Mouse (Mus musculus): ENCODE measurements at regions not wholly inside any gene's neighbourhood (a gene's known extent, or its start where the extent isn't known, plus 50 kb on each side); places are given as distances from the start of the nearest gene placed in this dataset.
"Not testable (repeated sequence)": the region's sequence is repeated elsewhere in the genome, so short reads cannot be mapped to it uniquely, and the experiment has no call there.

DNA sequence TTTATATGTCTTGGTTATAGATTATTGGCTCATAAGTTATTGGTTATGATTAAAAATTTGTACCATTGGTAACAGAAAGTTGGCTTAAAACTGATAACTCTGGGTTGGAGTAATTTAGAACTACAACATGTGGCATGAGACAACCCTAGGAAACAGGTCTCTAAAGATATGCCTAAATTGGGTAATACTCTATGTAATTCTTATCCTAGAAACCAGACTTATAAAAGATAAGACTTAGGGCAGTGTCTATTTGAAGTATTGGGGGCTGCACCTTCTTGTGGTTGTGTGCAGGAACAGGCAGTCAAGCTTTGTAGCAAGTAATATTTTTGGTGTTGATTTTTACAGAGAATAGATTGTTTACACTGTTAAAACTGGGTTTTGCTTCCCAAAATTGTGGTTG, 89.7 kb upstream of the Plcl2 start:
- not testable (repeated sequence) for H3K9me3 ChIP-seq (replicated peaks); H3K4me1 ChIP-seq (replicated peaks); H3K27me3 ChIP-seq (replicated peaks); H3K36me3 ChIP-seq; H3K4me3 ChIP-seq; H3K27ac ChIP-seq (ENCODE audit: poor library complexity, severe bottlenecking); ATAC-seq (ENCODE audit: insufficient number of reproducible peaks, low FRiP score); H3K4me2 ChIP-seq; H3K9ac ChIP-seq

DNA sequence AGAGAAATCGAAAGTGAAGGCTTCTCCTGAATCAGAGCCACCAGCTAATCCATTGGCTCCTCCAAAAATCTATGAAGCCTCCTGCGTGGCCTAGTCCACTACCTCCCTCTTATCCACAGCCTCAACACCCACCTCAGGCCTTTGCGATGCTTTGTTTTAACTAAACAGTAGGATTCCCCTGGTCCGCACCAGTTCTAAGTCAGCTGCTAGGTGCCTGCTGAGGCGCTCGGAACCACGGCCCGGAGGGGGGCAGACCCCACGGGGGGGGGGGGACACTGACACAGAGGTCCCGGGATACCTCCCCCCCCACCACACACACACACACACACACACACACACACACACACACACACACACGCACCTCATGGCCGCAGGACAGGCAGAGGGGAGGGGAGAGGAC, 89.2 kb upstream of the Plcl2 start:
- 85% methylated on average over 9 of the region's 12 CpGs for WGBS

DNA sequence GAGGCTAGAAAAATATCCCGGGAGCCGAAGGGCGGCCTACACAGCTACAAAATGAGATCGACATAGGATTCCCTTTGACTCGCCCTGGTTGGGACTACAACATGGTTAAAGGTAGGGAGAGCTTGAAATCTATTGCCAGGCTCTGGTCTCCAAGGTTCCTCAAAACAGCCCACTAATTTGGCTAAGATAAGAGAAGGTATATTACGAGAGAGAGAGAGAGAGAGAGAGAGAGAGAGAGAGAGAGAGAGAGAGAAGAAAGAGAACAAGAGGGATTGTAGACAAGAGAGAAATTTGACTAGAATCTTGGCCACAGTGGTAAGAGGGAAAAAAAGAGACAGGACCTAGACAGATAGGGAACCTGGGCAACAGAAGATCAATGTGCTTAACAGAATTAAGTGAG, 88.5 kb upstream of the Plcl2 start:
- H3K9me3 ChIP-seq (replicated peaks), result peaks cover 9% of the 10 kb centered on the region
- no peak overlapping the region for H3K4me2 ChIP-seq
- no peaks in the 10 kb centered on the region for H3K27me3 ChIP-seq (replicated peaks)
- 86% methylated on average over 6 of the region's 6 CpGs for WGBS
- H3K27ac ChIP-seq (ENCODE audit: poor library complexity, severe bottlenecking), result no peak overlapping the region
- no peaks in the 10 kb centered on the region for H3K36me3 ChIP-seq
- no peaks in the 10 kb centered on the region for H3K4me1 ChIP-seq (replicated peaks)
- ATAC-seq (ENCODE audit: insufficient number of reproducible peaks, low FRiP score), result no peak
- no peak overlapping the region for H3K4me3 ChIP-seq
- no peak overlapping the region for H3K9ac ChIP-seq

More for the DNA sequence above, 89.2 kb upstream of the Plcl2 start:
- no peaks in the 10 kb centered on the region for H3K36me3 ChIP-seq
- no peaks in the 10 kb centered on the region for H3K4me1 ChIP-seq (replicated peaks)
- H3K4me2 ChIP-seq, result no peak overlapping the region
- no peak overlapping the region for H3K4me3 ChIP-seq
- no peaks in the 10 kb centered on the region for H3K27me3 ChIP-seq (replicated peaks)
- H3K27ac ChIP-seq (ENCODE audit: poor library complexity, severe bottlenecking), result no peak overlapping the region
- H3K9me3 ChIP-seq (replicated peaks), result peaks cover 9% of the 10 kb centered on the region
- ATAC-seq (ENCODE audit: insufficient number of reproducible peaks, low FRiP score), result peak; percentile 95
- H3K9ac ChIP-seq, result no peak overlapping the region

DNA sequence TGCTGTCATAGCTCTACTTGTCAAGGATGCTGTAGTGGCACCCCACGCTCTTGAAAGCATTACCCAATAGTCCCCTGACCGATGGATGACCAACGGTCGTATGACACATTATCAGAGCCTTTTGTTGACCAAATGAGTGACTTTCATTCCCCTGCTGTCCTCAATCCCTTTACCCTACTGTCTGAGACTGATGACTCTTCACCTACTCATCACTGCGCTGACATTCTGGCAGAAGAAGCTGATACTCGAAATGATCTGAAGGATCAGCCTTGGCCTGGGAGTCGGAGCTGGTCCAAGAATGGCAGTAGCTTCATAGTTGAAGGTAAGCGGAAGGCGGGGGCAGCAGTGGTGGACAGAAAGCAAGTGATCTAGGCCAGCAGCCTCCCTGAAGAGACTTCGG, 87.7 kb upstream of the Plcl2 start:
- no peak overlapping the region for H3K27ac ChIP-seq (ENCODE audit: poor library complexity, severe bottlenecking)
- no peaks in the 10 kb centered on the region for H3K36me3 ChIP-seq
- H3K4me1 ChIP-seq (replicated peaks), result no peaks in the 10 kb centered on the region
- no peaks in the 10 kb centered on the region for H3K27me3 ChIP-seq (replicated peaks)
- H3K9ac ChIP-seq, result no peak overlapping the region
- no peak overlapping the region for H3K4me2 ChIP-seq
- ATAC-seq (ENCODE audit: insufficient number of reproducible peaks, low FRiP score), result no peak
- H3K4me3 ChIP-seq, result no peak overlapping the region
- 87% methylated on average over 10 of the region's 10 CpGs for WGBS
- H3K9me3 ChIP-seq (replicated peaks), result peaks cover 9% of the 10 kb centered on the region

DNA sequence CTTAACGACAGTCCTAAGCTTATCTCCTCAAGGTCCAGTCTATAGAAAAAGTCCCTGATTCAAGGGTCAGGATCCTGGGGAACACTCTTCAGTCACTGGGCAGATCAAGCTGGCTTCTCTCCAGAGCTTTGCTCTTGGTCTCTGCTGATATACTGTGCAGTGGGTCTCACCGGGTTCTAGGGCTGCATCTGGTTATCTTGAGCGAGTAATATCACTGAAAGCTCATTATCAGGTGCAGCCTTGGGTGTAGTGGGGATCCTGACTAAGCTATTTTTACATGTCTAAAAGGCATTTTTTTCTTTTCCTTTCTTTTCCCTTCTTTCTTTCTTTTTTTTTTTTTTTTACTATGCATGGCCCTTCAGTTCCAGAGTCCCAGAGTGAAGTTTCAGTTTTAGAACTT, 84.1 kb upstream of the Plcl2 start:
- ATAC-seq (ENCODE audit: insufficient number of reproducible peaks, low FRiP score), result peak; percentile 79; the same call in 1 of the 2 replicates
- H3K4me1 ChIP-seq (replicated peaks), result no peaks in the 10 kb centered on the region; the same call in 1 of the 2 replicates
- no peak overlapping the region for H3K9ac ChIP-seq
- H3K4me3 ChIP-seq, result no peak overlapping the region
- peaks cover 3% of the 10 kb centered on the region; the same call in 1 of the 2 replicates for H3K9me3 ChIP-seq (replicated peaks)
- no peaks in the 10 kb centered on the region for H3K36me3 ChIP-seq
- no peaks in the 10 kb centered on the region for H3K27me3 ChIP-seq (replicated peaks)
- no peak overlapping the region for H3K4me2 ChIP-seq
- 33% methylated on average over 3 of the region's 3 CpGs for WGBS
- H3K27ac ChIP-seq (ENCODE audit: poor library complexity, severe bottlenecking), result no peak overlapping the region

DNA sequence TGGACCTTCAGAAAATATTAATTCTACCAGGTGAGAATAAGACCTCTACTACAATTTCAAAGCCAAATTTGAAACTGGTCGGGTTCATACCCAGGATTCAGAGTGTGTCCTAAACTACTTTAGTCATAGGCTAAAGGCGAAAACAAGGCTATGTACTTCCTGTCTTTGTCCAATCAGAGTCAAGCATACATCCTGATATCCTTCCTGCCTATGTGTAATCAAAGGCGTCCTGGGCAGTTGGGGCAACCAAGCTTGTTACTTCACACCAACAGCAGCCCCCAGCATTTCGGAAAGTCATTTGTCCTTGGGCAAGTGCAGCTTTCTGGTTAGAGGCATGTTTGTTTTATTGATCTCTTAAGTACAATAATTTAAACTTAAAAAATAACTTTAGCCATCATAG, 83.7 kb upstream of the Plcl2 start:
- no peaks in the 10 kb centered on the region for H3K36me3 ChIP-seq
- H3K4me3 ChIP-seq, result no peak overlapping the region
- H3K4me2 ChIP-seq, result no peak overlapping the region
- H3K27ac ChIP-seq (ENCODE audit: poor library complexity, severe bottlenecking), result no peak overlapping the region
- H3K4me1 ChIP-seq (replicated peaks), result no peaks in the 10 kb centered on the region; the same call in 1 of the 2 replicates
- no peaks in the 10 kb centered on the region for H3K27me3 ChIP-seq (replicated peaks)
- peaks cover 3% of the 10 kb centered on the region; the same call in 1 of the 2 replicates for H3K9me3 ChIP-seq (replicated peaks)
- WGBS, result 68% methylated on average over 4 of the region's 4 CpGs
- no peak for ATAC-seq (ENCODE audit: insufficient number of reproducible peaks, low FRiP score)
- no peak overlapping the region for H3K9ac ChIP-seq

DNA sequence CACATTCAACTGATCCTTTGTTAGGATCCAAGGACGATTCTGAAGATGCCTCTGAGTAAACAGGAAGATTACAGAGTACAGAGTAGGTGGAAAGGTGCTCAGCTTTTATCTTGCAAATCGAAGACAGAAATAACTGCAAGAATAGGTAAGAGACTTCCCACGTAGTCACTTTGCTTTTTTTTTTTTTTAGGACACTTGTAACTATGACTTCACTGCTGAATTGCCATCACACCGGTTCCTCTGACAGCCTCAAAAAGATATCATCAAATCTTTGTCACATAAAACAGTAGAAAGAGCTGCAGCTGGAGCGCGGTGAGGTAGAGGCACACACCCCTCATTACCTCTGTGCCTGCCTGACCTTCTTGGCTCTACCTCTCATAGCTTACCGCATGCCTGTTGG, 83.1 kb upstream of the Plcl2 start:
- H3K27ac ChIP-seq (ENCODE audit: poor library complexity, severe bottlenecking), result no peak overlapping the region
- WGBS, result 76% methylated on average over 7 of the region's 7 CpGs
- no peaks in the 10 kb centered on the region for H3K36me3 ChIP-seq
- no peaks in the 10 kb centered on the region for H3K27me3 ChIP-seq (replicated peaks)
- no peak overlapping the region for H3K4me2 ChIP-seq
- no peak for ATAC-seq (ENCODE audit: insufficient number of reproducible peaks, low FRiP score)
- peaks cover 3% of the 10 kb centered on the region; the same call in 1 of the 2 replicates for H3K9me3 ChIP-seq (replicated peaks)
- no peaks in the 10 kb centered on the region; the same call in 1 of the 2 replicates for H3K4me1 ChIP-seq (replicated peaks)
- no peak overlapping the region for H3K4me3 ChIP-seq
- no peak overlapping the region for H3K9ac ChIP-seq

DNA sequence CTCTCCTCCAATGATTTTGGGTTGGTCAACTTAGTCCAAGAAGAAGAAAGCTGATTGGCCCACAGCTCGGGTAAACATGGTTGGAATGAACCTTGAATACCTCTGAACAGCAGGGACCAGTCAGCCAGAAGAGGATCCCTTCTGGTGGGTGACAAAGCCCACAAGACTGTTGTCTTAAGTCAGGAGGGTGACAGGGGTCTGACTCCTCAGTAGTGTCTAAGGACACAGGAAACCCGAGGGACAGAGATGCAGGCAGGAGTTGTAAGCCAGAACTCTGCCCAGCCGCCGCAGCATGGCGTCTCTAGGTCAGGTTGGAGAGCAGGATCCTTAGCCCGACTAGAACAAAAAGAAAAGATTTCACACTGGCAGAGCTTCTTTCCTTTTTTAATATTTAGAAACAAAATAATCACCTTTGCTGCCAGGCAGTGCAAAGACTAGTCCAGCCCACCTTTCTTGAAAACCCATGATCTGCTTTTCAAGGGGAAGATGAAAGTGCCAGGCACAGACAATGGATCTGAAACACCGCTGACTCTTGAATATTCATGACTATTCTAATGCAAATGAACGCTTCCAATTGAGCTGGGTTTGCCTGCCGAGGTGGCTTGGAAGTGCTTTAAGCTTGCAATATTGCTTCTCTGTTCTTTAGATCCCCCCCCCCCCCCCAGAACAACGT, 81.7 kb upstream of the Plcl2 start:
- Histone ChIP-seq H3K9ac (no peak overlapping the region), H3K27ac (ENCODE audit: poor library complexity, severe bottlenecking) (no peak overlapping the region), H3K36me3 (no peaks in the 10 kb centered on the region), H3K4me3 (no peak overlapping the region), H3K4me2 (peak overlapping the region; percentile 31; the same call in 1 of the 2 replicates), H3K9me3 (replicated peaks) (peaks cover 3% of the 10 kb centered on the region; the same call in 1 of the 2 replicates), H3K27me3 (replicated peaks) (no peaks in the 10 kb centered on the region), H3K4me1 (replicated peaks) (no peaks in the 10 kb centered on the region; the same call in 1 of the 2 replicates)
- ATAC-seq (ENCODE audit: insufficient number of reproducible peaks, low FRiP score), result no peak
- 36% methylated on average over 10 of the region's 10 CpGs for WGBS

DNA sequence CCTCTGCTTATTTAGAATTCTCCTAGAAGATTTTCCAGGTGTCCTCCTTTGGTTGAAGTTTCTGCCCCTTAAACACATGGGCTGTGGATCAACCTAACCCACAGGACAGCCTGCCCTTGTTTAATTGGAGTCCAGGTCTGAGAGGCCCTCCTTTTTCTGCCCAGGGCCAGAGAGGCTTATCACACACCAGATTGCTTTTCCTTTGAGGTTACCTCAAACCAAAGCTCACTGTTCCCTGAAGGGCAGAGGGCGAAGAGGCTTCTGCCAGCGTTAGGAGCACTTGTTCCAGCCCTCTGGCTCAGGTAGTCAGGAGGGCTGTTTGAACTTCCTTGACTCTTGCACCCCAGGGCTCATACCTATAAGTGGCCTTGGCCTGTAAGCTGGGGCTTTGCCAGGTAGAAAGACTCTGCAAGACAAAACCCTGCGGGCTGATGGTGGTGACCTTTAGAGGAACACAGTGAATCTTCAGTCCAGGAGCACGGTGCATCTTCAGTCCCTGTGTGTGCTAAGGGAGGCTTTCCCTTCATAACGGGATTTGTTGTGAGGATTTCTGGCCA, 81.1 kb upstream of the Plcl2 start:
- ATAC-seq (ENCODE audit: insufficient number of reproducible peaks, low FRiP score), result no peak
- Histone ChIP-seq H3K4me3 (no peak overlapping the region), H3K27me3 (replicated peaks) (no peaks in the 10 kb centered on the region), H3K9ac (no peak overlapping the region), H3K4me1 (replicated peaks) (no peaks in the 10 kb centered on the region; the same call in 1 of the 2 replicates), H3K27ac (ENCODE audit: poor library complexity, severe bottlenecking) (no peak overlapping the region), H3K9me3 (replicated peaks) (peaks cover 3% of the 10 kb centered on the region; the same call in 1 of the 2 replicates), H3K4me2 (peak overlapping the region; percentile 31; the same call in 1 of the 2 replicates), H3K36me3 (no peaks in the 10 kb centered on the region)
- 64% methylated on average over 5 of the region's 5 CpGs for WGBS

DNA sequence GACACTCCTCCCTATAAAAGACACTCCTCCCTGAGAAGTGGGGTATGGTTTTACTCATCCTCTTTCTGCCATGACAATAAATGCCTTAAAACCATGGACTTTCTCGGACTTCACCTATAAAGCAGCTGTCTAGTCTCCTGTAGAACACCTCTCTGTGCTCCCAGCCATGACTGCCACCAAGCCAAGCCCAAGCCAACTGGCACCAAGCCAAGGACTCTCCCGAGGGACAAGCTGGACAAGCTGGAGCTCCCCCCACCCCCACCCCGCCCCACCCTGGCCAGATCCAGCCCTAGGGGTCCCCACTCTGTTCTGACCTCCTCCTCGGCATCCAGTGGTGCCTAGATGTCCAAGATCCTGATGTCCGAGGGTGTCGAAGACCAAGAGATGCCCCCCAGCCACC, 76.6 kb upstream of the Plcl2 start:
- Histone ChIP-seq H3K4me1 (replicated peaks) (no peaks in the 10 kb centered on the region; the same call in 1 of the 2 replicates), H3K9ac (no peak overlapping the region), H3K27ac (ENCODE audit: poor library complexity, severe bottlenecking) (no peak overlapping the region), H3K27me3 (replicated peaks) (no peaks in the 10 kb centered on the region), H3K36me3 (no peaks in the 10 kb centered on the region), H3K9me3 (replicated peaks) (no peaks in the 10 kb centered on the region), H3K4me2 (no peak overlapping the region), H3K4me3 (no peak overlapping the region)
- ATAC-seq (ENCODE audit: insufficient number of reproducible peaks, low FRiP score), result no peak
- 72% methylated on average over 6 of the region's 6 CpGs for WGBS

DNA sequence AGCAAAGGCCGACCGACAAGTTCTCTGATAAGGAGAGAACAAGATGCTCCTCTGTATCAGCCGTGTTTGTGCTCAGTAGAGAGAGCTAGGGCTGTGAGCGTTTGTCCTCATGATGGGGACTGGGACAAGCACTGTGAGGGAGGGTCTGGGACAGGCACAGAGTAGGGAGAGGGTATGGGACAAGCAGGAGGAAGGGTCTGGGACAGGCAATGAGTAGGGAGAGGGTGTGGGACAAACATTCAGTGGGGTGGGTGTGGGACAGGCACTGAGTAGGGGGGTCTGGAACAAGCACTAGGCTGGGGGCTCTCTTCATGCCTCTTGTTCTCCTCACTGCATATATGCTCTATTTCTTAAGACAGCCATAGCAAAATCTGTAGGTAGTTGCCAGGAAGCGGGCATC, 70.2 kb upstream of the Plcl2 start:
- Histone ChIP-seq H3K27ac (ENCODE audit: poor library complexity, severe bottlenecking) (no peak overlapping the region), H3K36me3 (no peaks in the 10 kb centered on the region), H3K4me2 (no peak overlapping the region), H3K27me3 (replicated peaks) (no peaks in the 10 kb centered on the region), H3K9me3 (replicated peaks) (no peaks in the 10 kb centered on the region), H3K4me1 (replicated peaks) (no peaks in the 10 kb centered on the region), H3K9ac (no peak overlapping the region), H3K4me3 (no peak overlapping the region)
- ATAC-seq (ENCODE audit: insufficient number of reproducible peaks, low FRiP score), result no peak
- WGBS, result 59% methylated on average over 5 of the region's 5 CpGs

DNA sequence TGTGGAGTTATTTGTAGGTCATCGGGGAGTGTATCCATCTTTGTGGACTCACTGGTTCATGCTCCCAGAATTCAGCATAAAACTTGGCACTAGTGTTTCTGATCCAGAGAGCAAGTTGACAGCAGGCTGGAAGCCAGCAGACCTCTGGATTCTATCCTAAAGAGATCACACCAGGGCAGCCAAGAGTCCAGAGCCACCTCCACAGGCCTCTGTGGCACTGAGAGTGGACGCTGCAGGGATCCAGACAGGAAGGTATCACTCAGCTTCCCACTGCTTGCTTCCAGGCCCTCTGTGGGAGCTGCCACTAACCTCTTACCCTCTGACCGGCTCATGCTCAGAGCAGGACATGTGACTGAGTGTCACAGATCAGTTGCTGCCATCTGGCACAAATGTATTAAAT, 69.8 kb upstream of the Plcl2 start:
- WGBS, result 71% methylated on average over 3 of the region's 3 CpGs
- no peak overlapping the region for H3K4me3 ChIP-seq
- no peak for ATAC-seq (ENCODE audit: insufficient number of reproducible peaks, low FRiP score)

More for the DNA sequence above, 69.8 kb upstream of the Plcl2 start:
- Histone ChIP-seq H3K4me1 (replicated peaks) (no peaks in the 10 kb centered on the region), H3K27ac (ENCODE audit: poor library complexity, severe bottlenecking) (no peak overlapping the region), H3K9ac (no peak overlapping the region), H3K27me3 (replicated peaks) (no peaks in the 10 kb centered on the region), H3K9me3 (replicated peaks) (no peaks in the 10 kb centered on the region), H3K4me2 (no peak overlapping the region), H3K36me3 (no peaks in the 10 kb centered on the region)
